9 mouse cellular contexts compared by ENCODE assay signal in the genomic region with DNA sequence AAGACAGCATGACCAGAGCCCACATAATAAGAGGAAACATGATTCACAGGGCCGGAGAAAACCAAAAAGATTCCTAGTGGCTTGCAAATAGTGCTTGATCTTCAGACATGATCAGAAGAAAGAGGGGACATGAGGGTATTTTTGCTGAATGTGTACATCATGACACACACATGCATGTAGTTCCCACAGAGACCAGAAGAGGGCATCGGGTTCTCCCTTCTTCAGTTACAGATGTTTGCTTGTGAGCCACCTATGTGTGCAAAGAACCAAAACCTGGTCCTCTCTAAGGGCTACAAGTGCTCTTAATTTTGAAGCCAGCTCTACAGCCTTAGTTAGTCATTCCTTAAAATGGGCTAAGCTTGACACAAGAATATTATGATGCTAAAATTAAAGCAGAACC.
DNase-seq lines count a peak whose midpoint lies in the region.
"Had no signal": no experiment of that assay in that cellular context is flagged by ENCODE, and none has a peak within 500 bp of the region (broad histone marks: within the 10 kb centered on the region; RNA-seq: fewer than 3 reads in every experiment).

No protein-coding gene starts in this region.

- H3K4me3 ChIP-seq in heart, embryonic 10.5 days = no peak overlapping the region

- no peaks in the 10 kb centered on the region for H3K9me3 ChIP-seq in heart, embryonic 10.5 days

- peak; percentile 13 to 34 for DNase-seq in cerebellum, postnatal 14 days
- DNase-seq in cerebellum, adult 11-12 months = no peak
- DNase-seq in left cerebral cortex, postnatal 4 days = peak; percentile 10
- no peak for DNase-seq in left cerebral cortex, postnatal 10 days (ENCODE audit: extremely low spot score in 1 of 2, low spot score in 2 of 2)
- peak; percentile 66 for DNase-seq in ZHBTc4 (ENCODE audit: low read depth, low spot score)
- DNase-seq in lung, postnatal 10 days = peak; percentile 14
- no peak for DNase-seq in gastrocnemius, postnatal 10 days
- DNase-seq in heart, embryonic 10.5 days (ENCODE audit: low spot score) = no peak
- DNase-seq: gastrocnemius, postnatal 25 days had no signal

- peaks cover 5% of the 10 kb centered on the region; the same call in 1 of the 2 replicates for H3K4me1 ChIP-seq in heart, embryonic 10.5 days

- no peak overlapping the region for H3K27ac ChIP-seq in heart, embryonic 10.5 days

- WGBS in heart, embryonic 10.5 days = 67% methylated on average over 2 of the region's 2 CpGs

- peaks cover 70% of the 10 kb centered on the region for H3K27me3 ChIP-seq in heart, embryonic 10.5 days (ENCODE audit: insufficient read depth, poor library complexity, severe bottlenecking)

- H3K36me3 ChIP-seq in heart, embryonic 10.5 days = no peaks in the 10 kb centered on the region

- intact Hi-C loops in left cerebral cortex, postnatal 4 days (cut with DNase I) = no loop called here
- intact Hi-C loops in left cerebral cortex, postnatal 10 days (cut with DNase I) = no loop called here

Comparison
In these comparisons a context has a peak if more than half of its experiments do, and no peak if none do; other contexts are left out.
1. DNase-seq: peak in cerebellum, postnatal 14 days (2 of 2), left cerebral cortex, postnatal 4 days (single experiment), ZHBTc4 (single experiment) and lung, postnatal 10 days (single experiment); none in cerebellum, adult 11-12 months (single experiment), left cerebral cortex, postnatal 10 days (0 of 2), gastrocnemius, postnatal 10 days (single experiment) and heart, embryonic 10.5 days (single experiment).